Mouse (Mus musculus) kidney, embryonic 16.5 days (tissue): Measurements from ENCODE around the gene Clcnkb. TPM values are rescaled to one million over a fixed set of nuclear protein-coding genes. Genes with fewer than 3 reads are reported as not detected.

Experiments used
- ATAC-seq: fragments of 200-750 bp; cut with Nextera tagmentation; 2 replicates; pipeline ENCODE4 v1.8.0; 2017; ENCODE audit warnings: moderate TSS enrichment; ENCODE audit not compliant: low FRiP score, low TSS enrichment
- H3K27ac ChIP-seq: fragments of 300-500 bp; sonication (generic); 2 replicates; pipeline ENCODE4 v1.5.1; 2014; ENCODE audit warnings: low read length
- H3K27me3 ChIP-seq: fragments of 300-500 bp; sonication (generic); 2 replicates; pipeline ENCODE4 v1.6.1; 2014; ENCODE audit warnings: low read length, control low read depth, mixed read lengths; ENCODE audit not compliant: insufficient read depth
- H3K36me3 ChIP-seq: fragments of 300-500 bp; sonication (generic); 2 replicates; pipeline ENCODE4 v1.6.1; 2014; ENCODE audit warnings: low read length, control low read depth, mixed read lengths; ENCODE audit not compliant: insufficient read depth
- H3K4me1 ChIP-seq: fragments of 300-500 bp; sonication (generic); 2 replicates; pipeline ENCODE4 v1.6.1; 2014; ENCODE audit warnings: low read length, control low read depth, mixed read lengths; ENCODE audit not compliant: insufficient read depth
- H3K4me2 ChIP-seq: fragments of 300-500 bp; sonication (generic); replicated peaks from 2 replicates; pipeline ENCODE4 v1.6.1; 2014; ENCODE audit warnings: low read depth, low read length
- H3K4me3 ChIP-seq: fragments of 300-500 bp; sonication (generic); 2 replicates; pipeline ENCODE4 v1.5.1; 2014; ENCODE audit warnings: mild to moderate bottlenecking, low read length
- H3K9ac ChIP-seq: fragments of 300-500 bp; sonication (generic); replicated peaks from 2 replicates; pipeline ENCODE4 v1.6.1; 2014; ENCODE audit warnings: low read length
- H3K9me3 ChIP-seq: fragments of 300-500 bp; sonication (generic); 2 replicates; pipeline ENCODE4 v1.6.1; 2016; ENCODE audit warnings: low read length, control low read depth
- WGBS: fragments of 180-500 bp; shearing (Covaris S2); extraction: QIAGEN DNeasy Blood & Tissue Kit; methylation state at CpG from one replicate; pipeline ENCODE4 v1.1.7; 2014; 5-methylcytosine and 5-hydroxymethylcytosine counted together
- polyA plus RNA-seq: library from polyadenylated mRNA; unstranded; fragments of >200 nt; fragmentation: Nextera tagmentation; extraction: Ambion mirVana; gene quantifications from 2 replicates; pipeline ENCODE4 v1.2.1, GENCODE M21; 2015

The Clcnkb gene
- polyA plus RNA-seq, 1 experiment from 2014 or later: 48.4 TPM

GRCm38 (mm10) chr4:141439083-141439803 is 23.4 kb upstream of the Clcnkb start:
- Histone ChIP-seq H3K27me3 (no peaks in the 10 kb centered on the region), H3K4me2 (no peak overlapping the region), H3K27ac (no peak overlapping the region), H3K9me3 (no peaks in the 10 kb centered on the region), H3K4me3 (no peak overlapping the region), H3K4me1 (peaks cover 9% of the 10 kb centered on the region; the same call in 1 of the 2 replicates), H3K36me3 (no peaks in the 10 kb centered on the region), H3K9ac (no peak overlapping the region)
- WGBS: 73% methylated on average over 12 of the region's 12 CpGs
- ATAC-seq: no peak

DNA sequence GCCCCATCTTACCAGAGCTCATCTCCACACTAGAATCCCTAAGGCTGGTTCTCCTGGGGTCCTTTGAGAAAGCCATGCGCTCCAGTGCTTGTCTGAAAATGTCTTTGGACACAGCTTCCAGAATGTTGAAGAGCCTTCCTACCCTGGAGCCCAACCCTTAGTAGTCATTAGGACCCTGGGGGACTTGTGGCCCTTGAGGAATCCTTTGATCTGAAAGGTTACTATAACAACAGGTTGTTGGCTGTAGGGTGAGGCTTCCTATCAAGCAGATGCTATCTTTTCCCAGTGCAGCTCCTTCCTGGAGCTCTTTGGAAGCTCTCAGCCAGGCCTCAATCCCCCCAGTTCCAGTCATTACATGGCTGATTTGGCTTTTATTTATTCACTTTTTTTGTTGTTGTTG is 20.2 kb upstream of the Clcnkb start, which contains the start of gene Srarp:
TSS of gene Srarp (minus strand) at position 132 of the 400 bp plus-strand sequence.
- Histone ChIP-seq H3K4me2 (no peak within 1 kb of the TSS), H3K4me1 (no peaks in the 10 kb centered on the region), H3K27me3 (no peaks in the 10 kb centered on the region), H3K4me3 (no peak within 1 kb of the TSS), H3K27ac (no peak within 1 kb of the TSS), H3K36me3 (no peaks in the 10 kb centered on the region), H3K9ac (no peak within 1 kb of the TSS), H3K9me3 (no peaks in the 10 kb centered on the region)
- no peak for ATAC-seq
- WGBS: 79% methylated on average over 1 of the region's 1 CpGs

GRCm38 (mm10) chr4:141433191-141433590 is 17.4 kb upstream of the Clcnkb start:
- ATAC-seq: no peak
- no peaks in the 10 kb centered on the region for H3K9me3 ChIP-seq
- H3K27me3 ChIP-seq: no peaks in the 10 kb centered on the region
- H3K36me3 ChIP-seq: no peaks in the 10 kb centered on the region
- H3K4me1 ChIP-seq: no peaks in the 10 kb centered on the region
- no peak overlapping the region for H3K4me2 ChIP-seq
- 81% methylated on average over 18 of the region's 18 CpGs for WGBS
- no peak overlapping the region for H3K27ac ChIP-seq
- no peak overlapping the region for H3K9ac ChIP-seq
- H3K4me3 ChIP-seq: no peak overlapping the region

GRCm38 (mm10) chr4:141432666-141433065 is 16.9 kb upstream of the Clcnkb start:
- Histone ChIP-seq H3K27ac (no peak overlapping the region), H3K27me3 (no peaks in the 10 kb centered on the region), H3K4me3 (no peak overlapping the region), H3K9ac (no peak overlapping the region), H3K4me1 (no peaks in the 10 kb centered on the region), H3K4me2 (no peak overlapping the region), H3K36me3 (no peaks in the 10 kb centered on the region), H3K9me3 (no peaks in the 10 kb centered on the region)
- ATAC-seq: no peak
- WGBS: 54% methylated on average over 13 of the region's 14 CpGs

GRCm38 (mm10) chr4:141430997-141431396 is 15.2 kb upstream of the Clcnkb start:
- no peak overlapping the region for H3K4me3 ChIP-seq
- H3K27me3 ChIP-seq: no peaks in the 10 kb centered on the region
- no peak overlapping the region for H3K27ac ChIP-seq
- H3K9ac ChIP-seq: no peak overlapping the region
- no peak for ATAC-seq
- no peak overlapping the region for H3K4me2 ChIP-seq
- peaks cover 10% of the 10 kb centered on the region; the same call in 1 of the 2 replicates for H3K4me1 ChIP-seq
- WGBS: 40% methylated on average over 9 of the region's 9 CpGs
- no peaks in the 10 kb centered on the region for H3K9me3 ChIP-seq
- H3K36me3 ChIP-seq: no peaks in the 10 kb centered on the region

DNA sequence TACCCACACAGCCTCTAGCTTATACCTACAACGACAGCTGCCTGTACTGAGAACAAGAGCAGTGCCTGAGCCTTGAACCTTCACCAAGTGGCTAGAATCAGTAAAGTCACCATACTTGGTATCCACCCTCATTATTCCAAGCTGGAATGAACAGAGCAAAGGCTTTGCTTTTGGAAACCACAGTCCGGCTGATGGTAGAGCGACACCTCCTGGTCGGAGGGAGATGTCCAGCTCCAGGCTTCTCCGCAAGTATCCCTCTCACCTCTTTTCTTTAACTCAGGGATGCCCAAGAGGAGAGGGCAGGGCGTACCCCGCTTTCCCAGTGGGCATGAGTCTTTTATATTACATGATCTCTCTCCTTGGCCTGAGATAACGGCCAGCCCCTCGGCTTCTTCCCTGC is 14.0 kb upstream of the Clcnkb start:
- Histone ChIP-seq H3K36me3 (no peaks in the 10 kb centered on the region), H3K9me3 (no peaks in the 10 kb centered on the region), H3K27me3 (no peaks in the 10 kb centered on the region), H3K4me3 (no peak overlapping the region), H3K9ac (no peak overlapping the region), H3K4me1 (peaks cover 19% of the 10 kb centered on the region), H3K4me2 (no peak overlapping the region), H3K27ac (no peak overlapping the region)
- 52% methylated on average over 9 of the region's 9 CpGs for WGBS
- ATAC-seq: no peak

GRCm38 (mm10) chr4:141429381-141429780 is 13.6 kb upstream of the Clcnkb start:
- no peak for ATAC-seq
- Histone ChIP-seq H3K4me3 (no peak overlapping the region), H3K36me3 (no peaks in the 10 kb centered on the region), H3K4me2 (no peak overlapping the region), H3K27me3 (no peaks in the 10 kb centered on the region), H3K9me3 (no peaks in the 10 kb centered on the region), H3K27ac (no peak overlapping the region), H3K4me1 (peaks cover 19% of the 10 kb centered on the region), H3K9ac (no peak overlapping the region)
- 81% methylated on average over 6 of the region's 6 CpGs for WGBS

DNA sequence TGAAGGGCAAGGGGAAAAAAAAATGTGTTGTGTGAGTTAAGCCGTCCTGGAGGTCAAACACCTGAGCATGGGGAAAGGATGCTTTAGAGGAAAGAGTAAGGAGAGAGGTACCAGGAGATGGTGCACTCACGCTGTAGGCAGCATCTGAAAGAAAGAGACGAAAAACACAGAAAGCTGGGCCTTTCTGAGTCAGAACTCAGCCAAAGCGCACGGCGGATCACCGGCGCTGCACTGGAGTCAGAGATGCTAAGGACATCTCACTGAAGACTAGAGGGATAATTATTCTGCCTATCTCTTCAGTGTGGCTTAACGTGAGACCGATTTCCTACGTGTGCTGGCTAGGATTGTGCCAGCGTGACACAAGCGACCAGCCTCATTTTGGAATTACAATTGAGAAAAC is 12.1 kb upstream of the Clcnkb start:
- no peak for ATAC-seq
- WGBS: 85% methylated on average over 13 of the region's 13 CpGs
- Histone ChIP-seq H3K4me2 (no peak overlapping the region), H3K4me1 (peaks cover 19% of the 10 kb centered on the region), H3K36me3 (no peaks in the 10 kb centered on the region), H3K27ac (no peak overlapping the region), H3K9ac (no peak overlapping the region), H3K4me3 (no peak overlapping the region), H3K9me3 (no peaks in the 10 kb centered on the region), H3K27me3 (no peaks in the 10 kb centered on the region)

- no peak for ATAC-seq
- peaks cover 19% of the 10 kb centered on the region for H3K4me1 ChIP-seq
- H3K27ac ChIP-seq: peak overlapping the region; percentile 58; the same call in 1 of the 2 replicates
- no peaks in the 10 kb centered on the region; the same call in 1 of the 2 replicates for H3K27me3 ChIP-seq
- no peak overlapping the region for H3K9ac ChIP-seq
- no peak overlapping the region for H3K4me3 ChIP-seq
- WGBS: 70% methylated on average over 10 of the region's 10 CpGs
- no peaks in the 10 kb centered on the region for H3K36me3 ChIP-seq
- no peaks in the 10 kb centered on the region for H3K9me3 ChIP-seq
- H3K4me2 ChIP-seq: no peak overlapping the region
Measured at GRCm38 (mm10) chr4:141426796-141427745, 11.3 kb upstream of the Clcnkb start.
